Mouse (Mus musculus) embryonic stem cell, embryonic (primary cell): ENCODE data around the gene Gcgr.

Experiments used
- CTCF ChIA-PET, 4 experiments: fragments of 300-600 bp in 2 of 4; fragments of 350-600 bp in 2 of 4; sonication (Branson Sonifier 250); formaldehyde crosslinking; loops; one replicate each; lab custom pipeline; 2022; ENCODE audit warnings: inconsistent platforms in 2 of 4; lab: Charles Lee
- POLR2A ChIA-PET, 4 experiments: fragments of 300-600 bp in 2 of 4; fragments of 350-600 bp in 2 of 4; sonication (Branson Sonifier 250); formaldehyde crosslinking; loops; one replicate each; lab custom pipeline; 2022; ENCODE audit warnings: antibody characterized with exemption in 4 of 4, inconsistent platforms in 1 of 4; lab: Charles Lee

The Gcgr gene

GRCm38 (mm10) chr11:120515611-120516010, 14.9 kb upstream of the Gcgr start:
- ChIA-PET POLR2A (interaction anchor here in 3 of 4 experiments (0.6 to 4.9 kb wide), 15 partner anchors 15 to 101 kb away, joined by 3 to 16 read pairs (median 4); partner anchors contain the start of genes Arl16 (in 1 of the 3), Mrpl12 (in 1 of the 3), Ppp1r27 (in 1 of the 3) and Slc25a10 (in 1 of the 3)), CTCF (interaction anchor here in 3 of 4 experiments (0.6 to 1.7 kb wide), 9 partner anchors 13 to 526 kb away, joined by 3 to 8 read pairs (median 4); no protein-coding TSS in a partner anchor)

GRCm38 (mm10) chr11:120517147-120517546, 13.4 kb upstream of the Gcgr start:
- CTCF ChIA-PET, result interaction anchor here in 2 of 4 experiments (0.5 to 1.5 kb wide), 5 partner anchors 11 to 179 kb away, joined by 3 read pairs; partner anchors contain the start of gene Slc25a10 (in 1 of the 2)
- POLR2A ChIA-PET, result interaction anchor here in 2 of 4 experiments (0.5 to 1.3 kb wide), 6 partner anchors 12 to 601 kb away, joined by 3 to 8 read pairs (median 4); partner anchors contain the start of gene Slc25a10 (in 1 of the 2)

- POLR2A ChIA-PET, result interaction anchor here in 2 of 4 experiments (0.9 to 1.4 kb wide), 8 partner anchors 11 to 56 kb away, joined by 3 to 4 read pairs (median 4); partner anchors contain the start of genes P4hb (in 2 of the 2) and Slc25a10 (in 1 of the 2)
- CTCF ChIA-PET, result interaction anchor here in 3 of 4 experiments (0.5 to 1.5 kb wide), 10 partner anchors 12 to 658 kb away, joined by 3 to 4 read pairs (median 3); partner anchors contain the start of gene Slc25a10 (in 1 of the 3)
These were observed 12.5 kb upstream of the Gcgr start for GRCm38 (mm10) chr11:120518027-120518426.

GRCm38 (mm10) chr11:120518558-120518957, 11.9 kb upstream of the Gcgr start:
- ChIA-PET POLR2A (interaction anchor here in 2 of 4 experiments (1.0 to 1.4 kb wide), 6 partner anchors 13 to 56 kb away, joined by 3 to 4 read pairs (median 4); partner anchors contain the start of gene P4hb (in 2 of the 2)), CTCF (interaction anchor here in 3 of 4 experiments (0.6 to 1.5 kb wide), 6 partner anchors 29 to 657 kb away, joined by 3 to 4 read pairs (median 3); no protein-coding TSS in a partner anchor)

GRCm38 (mm10) chr11:120519738-120520137, 10.8 kb upstream of the Gcgr start:
- ChIA-PET CTCF (interaction anchor here in 1 of 4 experiments (0.6 kb wide), 1 partner anchor 592 kb away, joined by 3 read pairs; no protein-coding TSS in a partner anchor), POLR2A (interaction anchor here in 2 of 4 experiments (1.2 to 1.7 kb wide), 2 partner anchors 60 to 63 kb away, joined by 4 read pairs; no protein-coding TSS in a partner anchor)

GRCm38 (mm10) chr11:120520498-120520897, 10.0 kb upstream of the Gcgr start:
- CTCF ChIA-PET, result interaction anchor here in 2 of 4 experiments (0.6 to 1.0 kb wide), 4 partner anchors 10 to 256 kb away, joined by 3 to 10 read pairs (median 4); no protein-coding TSS in a partner anchor
- POLR2A ChIA-PET, result interaction anchor here in 3 of 4 experiments (0.6 to 1.7 kb wide), 10 partner anchors 8 to 62 kb away, joined by 3 to 4 read pairs (median 4); partner anchors contain the start of gene Gcgr (in 1 of the 3)

- CTCF ChIA-PET, result interaction anchor here in 3 of 4 experiments (0.6 to 1.0 kb wide), 5 partner anchors 11 to 256 kb away, joined by 3 to 10 read pairs (median 4); no protein-coding TSS in a partner anchor
- POLR2A ChIA-PET, result interaction anchor here in 3 of 4 experiments (0.6 to 1.7 kb wide), 10 partner anchors 9 to 61 kb away, joined by 3 to 4 read pairs (median 4); partner anchors contain the start of gene Gcgr (in 1 of the 3)
These were observed 9.4 kb upstream of the Gcgr start for GRCm38 (mm10) chr11:120520967-120521540.

GRCm38 (mm10) chr11:120522581-120522980, 7.9 kb upstream of the Gcgr start:
- POLR2A ChIA-PET, result interaction anchor here in 1 of 4 experiments (0.9 kb wide), 1 partner anchor 41 kb away, joined by 3 read pairs; no protein-coding TSS in a partner anchor
- CTCF ChIA-PET, result interaction anchor here in 2 of 4 experiments (0.9 to 1.6 kb wide), 2 partner anchors 33 to 277 kb away, joined by 3 read pairs; no protein-coding TSS in a partner anchor

GRCm38 (mm10) chr11:120525959-120526358, 4.5 kb upstream of the Gcgr start:
- ChIA-PET CTCF (interaction anchor here in 2 of 4 experiments (0.7 to 1.5 kb wide), 2 partner anchors 15 to 33 kb away, joined by 3 to 5 read pairs; no protein-coding TSS in a partner anchor), POLR2A (interaction anchor here in 1 of 4 experiments (0.7 kb wide), 1 partner anchor 326 kb away, joined by 3 read pairs; no protein-coding TSS in a partner anchor)

- ChIA-PET POLR2A (interaction anchor here in 2 of 4 experiments (0.6 to 1.7 kb wide), 11 partner anchors 10 to 173 kb away, joined by 3 to 6 read pairs (median 3); partner anchors contain the start of gene Nploc4 (in 1 of the 2)), CTCF (interaction anchor here in 1 of 4 experiments (0.9 kb wide), 1 partner anchor 38 kb away, joined by 5 read pairs; no protein-coding TSS in a partner anchor)
These were observed 2.7 kb upstream of the Gcgr start for GRCm38 (mm10) chr11:120527690-120528354.

- POLR2A ChIA-PET, result interaction anchor here in 1 of 4 experiments (0.7 to 1.7 kb wide), 6 partner anchors 11 to 46 kb away, joined by 3 to 6 read pairs (median 3); no protein-coding TSS in a partner anchor
- CTCF ChIA-PET, result interaction anchor here in 2 of 4 experiments (0.9 to 1.2 kb wide), 2 partner anchors 14 to 198 kb away, joined by 3 to 8 read pairs; partner anchors contain the start of gene Dcxr (in 1 of the 2)
These were observed 1.6 kb upstream of the Gcgr start for GRCm38 (mm10) chr11:120528903-120529302.

GRCm38 (mm10) chr11:120531646-120532045, 1.1 kb downstream of the Gcgr start:
- ChIA-PET POLR2A (interaction anchor here in 3 of 4 experiments (0.6 to 3.6 kb wide), 17 partner anchors 9 to 112 kb away, joined by 3 to 18 read pairs (median 5); partner anchors contain the start of genes P4hb (in 3 of the 3), Pycr1 (in 1 of the 3) and Slc25a10 (in 1 of the 3)), CTCF (interaction anchor here in 3 of 4 experiments (0.6 to 2.6 kb wide), 8 partner anchors 10 to 608 kb away, joined by 3 to 9 read pairs (median 3); no protein-coding TSS in a partner anchor)

GRCm38 (mm10) chr11:120534093-120534492, 3.6 kb downstream of the Gcgr start:
- ChIA-PET CTCF (no interaction called here), POLR2A (interaction anchor here in 2 of 4 experiments (0.8 to 1.8 kb wide), 8 partner anchors 9 to 209 kb away, joined by 3 to 5 read pairs (median 3); partner anchors contain the start of genes Arl16 (in 1 of the 2), P4hb (in 1 of the 2) and Ppp1r27 (in 1 of the 2))

GRCm38 (mm10) chr11:120535145-120535544, 4.6 kb downstream of the Gcgr start:
- POLR2A ChIA-PET, result interaction anchor here in 2 of 4 experiments (0.8 to 1.8 kb wide), 5 partner anchors 8 to 207 kb away, joined by 3 to 5 read pairs (median 4); partner anchors contain the start of gene Arl16 (in 2 of the 2)

GRCm38 (mm10) chr11:120535804-120536203, 5.3 kb downstream of the Gcgr start:
- ChIA-PET POLR2A (interaction anchor here in 1 of 4 experiments (1.1 to 1.4 kb wide), 3 partner anchors 15 to 68 kb away, joined by 3 to 4 read pairs (median 4); partner anchors contain the start of genes Arl16 and Ppp1r27), CTCF (interaction anchor here in 1 of 4 experiments (0.9 to 1.0 kb wide), 2 partner anchors 44 to 46 kb away, joined by 3 read pairs; no protein-coding TSS in a partner anchor)

More at GRCm38 (mm10) chr11:120535145-120535544, 4.6 kb downstream of the Gcgr start:
- CTCF ChIA-PET, result no interaction called here

- ChIA-PET POLR2A (interaction anchor here in 3 of 4 experiments (0.7 to 1.9 kb wide), 17 partner anchors 8 to 238 kb away, joined by 3 to 11 read pairs (median 4); partner anchors contain the start of genes P4hb (in 2 of the 3), Dcxr (in 1 of the 3), Gcgr (in 1 of the 3) and Mrpl12 (in 1 of the 3)), CTCF (interaction anchor here in 1 of 4 experiments (1.2 to 1.3 kb wide), 2 partner anchors 41 to 238 kb away, joined by 3 read pairs; no protein-coding TSS in a partner anchor)
These were observed 8.0 kb downstream of the Gcgr start for GRCm38 (mm10) chr11:120538485-120538884.
